Mouse (Mus musculus): ENCODE results near the gene Cox6b1.

Cox6b1 gene

DNA sequence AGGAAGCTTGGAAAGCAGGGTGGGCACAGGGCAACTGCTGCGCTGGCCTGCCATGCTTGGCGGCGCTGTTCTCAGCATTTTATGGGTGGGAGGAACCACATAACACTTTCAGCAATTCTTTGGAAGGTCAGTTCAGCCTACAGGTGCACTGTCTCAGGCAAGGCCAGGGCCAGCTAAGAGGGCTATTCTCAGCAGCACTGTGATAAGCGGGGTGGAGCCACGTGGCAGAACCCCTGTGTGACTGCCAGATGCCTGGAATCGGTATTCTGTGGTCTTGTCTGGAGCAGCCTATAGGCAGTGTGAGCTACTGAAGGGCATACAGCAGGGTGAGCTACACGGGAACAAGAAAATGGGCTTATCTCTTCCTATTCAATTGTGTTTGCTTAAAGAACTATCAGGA, 15.9 kb downstream of the Cox6b1 start:
- DNase-seq (ENCODE audit: inconsistent ontology term): no peak

DNA sequence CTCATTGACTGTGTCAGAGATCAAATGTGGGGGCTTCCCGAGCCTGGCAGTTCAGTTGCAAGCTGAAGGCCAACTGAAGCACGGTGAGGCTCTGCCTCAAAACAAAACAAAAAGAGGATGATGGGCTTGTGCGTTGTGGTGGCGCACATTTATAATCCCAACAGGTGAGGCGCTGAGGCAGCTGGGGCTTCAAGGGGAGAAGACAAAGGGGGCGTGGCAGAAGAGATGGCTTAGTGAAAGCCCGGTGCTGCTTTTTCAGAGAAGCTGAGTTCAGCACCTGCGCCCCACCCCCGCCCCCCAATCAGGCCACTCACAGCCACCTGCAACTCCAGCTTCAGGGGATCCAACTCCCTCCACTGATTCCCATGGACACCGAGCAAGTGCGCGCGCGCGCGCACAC, 17.5 kb downstream of the Cox6b1 start:
- no peak for DNase-seq (ENCODE audit: inconsistent ontology term)

DNA sequence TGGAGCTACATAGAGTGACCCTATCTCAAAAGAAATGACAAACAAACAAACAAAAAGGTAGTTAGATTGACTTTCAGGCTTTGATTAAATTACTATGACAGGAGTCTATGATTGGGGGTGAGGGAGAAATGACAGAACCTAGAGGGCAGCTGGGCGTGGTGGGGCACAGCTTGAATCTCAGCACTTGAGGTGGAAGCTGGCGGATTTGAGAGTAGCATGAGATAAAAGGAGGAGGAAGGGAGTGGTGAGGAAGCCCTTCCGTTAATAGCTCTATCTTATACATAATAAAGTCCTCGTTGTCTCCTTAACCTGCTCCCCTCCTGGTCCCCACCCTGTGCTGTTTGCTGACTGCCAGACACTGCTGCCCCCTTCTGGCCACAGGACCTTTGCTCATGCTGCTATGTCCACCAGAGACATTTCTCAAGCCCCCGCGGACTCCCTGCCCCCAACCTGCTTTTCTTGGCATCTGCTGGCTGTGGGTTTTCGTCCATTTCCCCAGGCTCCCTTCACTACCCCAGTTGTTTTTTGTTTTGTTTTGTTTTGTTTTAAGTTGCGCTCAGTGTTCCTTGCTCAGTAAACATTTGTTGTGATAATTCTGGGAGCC, 18.1 kb downstream of the Cox6b1 start:
- DNase-seq (ENCODE audit: inconsistent ontology term): peak; percentile 36

GRCm38 (mm10) chr7:30604944-30605343, 21.0 kb downstream of the Cox6b1 start:
- DNase-seq (ENCODE audit: inconsistent ontology term): no peak

GRCm38 (mm10) chr7:30604424-30604823, 21.5 kb downstream of the Cox6b1 start:
- DNase-seq (ENCODE audit: inconsistent ontology term): no peak

DNA sequence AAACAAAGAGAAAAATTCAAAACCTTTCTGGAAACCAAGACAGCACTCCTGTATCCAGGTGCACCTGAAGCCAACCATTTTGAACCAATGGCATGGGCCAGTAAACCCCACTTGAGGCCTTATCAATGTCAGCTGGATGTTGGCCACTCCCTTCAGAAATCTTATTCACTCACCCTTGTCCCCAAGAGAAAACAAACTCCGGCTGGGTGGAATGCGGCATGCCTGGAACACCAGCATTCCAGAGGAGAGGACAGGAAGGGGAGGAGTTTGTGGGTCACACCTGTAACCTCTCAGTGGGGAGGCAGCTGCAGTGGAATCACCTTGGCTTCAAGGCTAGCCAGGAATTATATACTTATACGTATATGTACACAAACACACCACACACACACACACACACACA, 23.4 kb downstream of the Cox6b1 start:
- no peak for DNase-seq (ENCODE audit: inconsistent ontology term)

- DNase-seq (ENCODE audit: inconsistent ontology term): no peak
Observed at GRCm38 (mm10) chr7:30600651-30601050, 25.3 kb downstream of the Cox6b1 start.

DNA sequence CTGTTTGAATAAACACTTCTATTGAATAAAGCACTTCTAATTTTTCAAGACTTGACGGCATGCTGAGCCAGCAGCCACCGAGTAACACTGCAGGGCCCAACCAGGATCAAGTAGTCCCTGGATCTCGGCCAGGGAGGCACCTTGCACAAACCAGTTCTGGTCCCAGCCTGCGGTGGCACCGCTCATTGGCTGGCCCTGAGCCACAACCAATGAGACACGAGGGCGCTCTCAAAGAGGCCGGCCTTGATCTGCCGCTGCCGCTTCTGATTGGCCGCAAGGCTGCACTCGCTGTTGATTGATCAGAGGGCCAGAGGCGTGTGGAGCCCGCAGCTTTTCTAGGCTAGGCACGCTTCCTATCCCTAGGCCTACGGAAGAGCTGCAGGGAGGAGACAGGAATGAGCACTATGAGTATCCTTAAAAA, 26.0 kb downstream of the Cox6b1 start:
- peak; percentile 85 for DNase-seq (ENCODE audit: inconsistent ontology term)

GRCm38 (mm10) chr7:30598786-30599185, 27.2 kb downstream of the Cox6b1 start, which contains the start of gene Zbtb32:
Gene Zbtb32 (minus strand): TSS chr7:30598909.
- DNase-seq (ENCODE audit: inconsistent ontology term): no peak

DNA sequence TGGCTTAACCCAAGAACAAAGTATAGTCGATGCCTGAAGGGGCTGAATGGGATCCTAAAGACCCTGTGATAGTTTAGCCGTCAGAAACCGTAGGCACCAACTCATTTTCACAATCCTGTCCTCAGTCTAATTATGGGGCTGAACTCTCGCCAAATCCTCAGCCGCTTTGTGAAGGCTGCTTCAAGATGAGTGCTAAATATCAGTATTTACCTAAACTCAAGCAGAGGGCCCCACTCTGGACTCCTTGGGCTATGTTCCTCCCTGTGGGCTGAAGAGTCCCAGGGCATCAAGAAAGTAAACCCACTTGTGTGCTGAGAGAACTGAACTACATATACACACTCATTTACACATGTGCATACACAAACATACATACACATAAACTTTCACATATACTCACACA, 29.1 kb downstream of the Cox6b1 start:
- DNase-seq (ENCODE audit: inconsistent ontology term): no peak

GRCm38 (mm10) chr7:30596093-30596492, 29.9 kb downstream of the Cox6b1 start:
- no peak for DNase-seq (ENCODE audit: inconsistent ontology term)

GRCm38 (mm10) chr7:30594510-30595024, 31.4 kb downstream of the Cox6b1 start:
- no peak for DNase-seq (ENCODE audit: inconsistent ontology term)

DNA sequence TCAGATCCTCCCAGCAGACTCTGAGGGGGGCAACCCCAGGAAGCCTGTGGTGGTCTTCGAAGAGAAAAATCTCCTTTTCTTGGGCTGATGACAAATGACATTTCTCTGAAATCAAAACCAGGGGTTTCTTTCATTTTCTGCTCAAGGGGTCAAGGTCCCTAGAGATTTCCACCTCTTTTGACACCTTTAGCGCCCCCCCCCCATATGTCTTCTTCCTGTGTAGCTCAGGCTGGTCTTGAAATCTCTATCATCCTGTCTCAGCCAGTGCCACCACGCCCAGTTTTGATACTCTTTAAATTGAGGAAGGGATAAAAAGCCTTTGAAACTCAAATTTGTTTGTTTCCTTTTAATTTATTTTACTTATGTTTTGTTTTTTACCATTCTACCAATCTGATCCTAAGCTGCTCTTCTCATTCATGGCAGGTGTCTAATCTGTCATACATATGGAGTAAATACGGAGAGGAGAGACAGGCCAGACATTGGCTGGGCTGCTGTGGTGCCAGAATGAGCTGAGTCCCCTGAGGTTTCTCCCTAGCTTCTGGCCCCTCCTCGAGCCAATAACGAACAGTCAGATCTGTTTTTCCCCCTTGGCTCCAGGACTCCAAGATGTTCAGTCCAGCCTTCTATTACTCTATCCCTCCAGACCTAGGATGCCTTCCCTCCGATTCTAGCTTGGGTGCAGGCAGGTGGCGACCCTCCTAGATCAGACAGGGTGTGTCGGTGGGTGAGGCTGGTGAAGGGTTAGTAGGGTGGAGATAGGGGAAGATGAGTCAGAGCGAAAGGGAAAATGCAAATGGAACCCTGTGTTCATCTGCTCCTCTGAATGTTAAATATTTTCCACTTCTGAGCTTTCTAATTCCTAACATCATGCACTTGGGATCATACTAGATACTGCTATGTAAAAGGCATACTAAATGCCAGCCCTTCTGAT, 32.1 kb downstream of the Cox6b1 start:
- no peak for DNase-seq (ENCODE audit: inconsistent ontology term)

DNA sequence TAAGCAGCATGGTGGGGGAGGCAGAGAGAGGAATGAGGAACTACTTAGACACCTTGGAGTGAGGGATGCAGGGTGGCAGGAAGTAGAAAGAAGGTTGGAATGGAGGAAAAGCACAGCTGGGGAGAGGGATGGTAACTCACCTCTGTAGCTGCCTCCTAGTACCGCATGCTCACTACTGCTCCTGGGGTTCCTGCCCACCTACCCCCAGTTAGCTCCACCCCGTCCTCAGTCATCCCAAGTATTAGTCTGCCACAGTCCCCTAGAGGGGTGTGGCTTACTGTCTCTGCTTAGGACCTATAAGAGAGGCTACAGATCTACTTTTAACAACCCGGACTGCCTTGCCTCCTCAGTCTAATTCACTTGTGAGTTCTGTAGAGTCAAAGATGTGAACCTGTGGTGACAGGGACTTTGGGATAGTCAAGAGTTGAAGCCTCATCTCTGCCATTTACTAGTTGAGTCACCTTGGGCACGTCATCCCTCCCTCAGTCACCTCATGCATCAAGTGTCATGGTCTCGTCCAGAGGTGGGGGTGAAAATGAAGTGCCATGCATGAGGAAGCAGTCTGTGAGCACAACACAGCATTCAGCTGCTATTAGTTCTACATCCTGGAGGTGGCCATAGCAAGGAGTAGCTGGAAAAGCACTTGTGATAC, 33.1 kb downstream of the Cox6b1 start:
- DNase-seq (ENCODE audit: inconsistent ontology term): no peak

GRCm38 (mm10) chr7:30591605-30591951, 34.4 kb downstream of the Cox6b1 start:
- DNase-seq (ENCODE audit: inconsistent ontology term): no peak

GRCm38 (mm10) chr7:30590927-30591604, 34.9 kb downstream of the Cox6b1 start:
- no peak for DNase-seq (ENCODE audit: inconsistent ontology term)

DNA sequence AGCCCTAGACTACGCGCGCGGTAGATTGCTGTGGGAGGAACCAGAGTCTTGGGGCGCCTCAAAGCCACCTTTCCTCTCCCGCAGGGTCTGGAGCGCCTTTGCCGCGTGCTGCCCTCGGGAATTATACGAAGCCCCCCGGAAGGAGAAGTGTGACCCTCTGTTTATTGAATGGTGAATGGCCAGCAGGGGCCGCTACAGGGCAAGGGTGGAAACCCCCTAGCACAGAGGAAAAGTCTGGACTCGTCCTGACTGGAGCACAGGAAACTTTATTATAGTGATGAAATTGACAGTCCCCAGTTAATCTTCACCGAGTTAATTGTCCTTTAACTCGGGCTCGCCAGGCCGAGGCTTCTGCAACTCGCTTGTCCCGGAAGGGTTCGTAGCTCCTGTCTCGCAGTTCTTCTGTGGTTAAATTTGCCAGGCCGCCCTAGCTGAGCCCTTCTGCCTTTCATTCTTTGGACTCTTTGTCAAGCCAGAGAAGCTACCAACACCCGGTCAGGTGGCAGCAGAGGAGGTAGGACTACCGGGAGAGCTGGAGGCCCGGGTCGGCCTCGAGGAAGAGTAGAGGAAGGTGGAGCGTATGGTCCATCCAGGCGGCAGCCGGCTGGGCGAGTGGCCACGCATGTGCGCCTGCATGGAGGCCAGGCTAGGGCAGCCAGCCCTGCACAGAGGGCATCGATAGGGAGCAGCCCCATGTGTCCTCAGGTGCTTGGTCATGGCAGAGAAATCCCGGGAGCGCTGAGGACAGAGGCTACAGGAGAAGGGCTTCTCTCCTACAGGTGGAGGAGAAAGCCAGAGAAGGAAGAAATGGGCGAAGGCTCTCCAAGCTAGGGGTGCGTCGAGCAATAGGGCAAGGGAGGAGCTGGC, 36.3 kb downstream of the Cox6b1 start:
- peak; percentile 87 for DNase-seq (ENCODE audit: inconsistent ontology term)

- peak; percentile 99 for DNase-seq (ENCODE audit: inconsistent ontology term)
Observed at GRCm38 (mm10) chr7:30588676-30589434, 37.1 kb downstream of the Cox6b1 start, which contains the start of gene Kmt2b. Gene Kmt2b (minus strand): TSS chr7:30588726.

- DNase-seq (ENCODE audit: inconsistent ontology term): peak; percentile 61
Observed at GRCm38 (mm10) chr7:30587842-30588667, 37.9 kb downstream of the Cox6b1 start.
